Mouse (Mus musculus): ENCODE results near the gene Exoc3l4. TPM values are rescaled to one million over a fixed set of nuclear protein-coding genes. Genes with fewer than 3 reads are reported as not detected.

The Exoc3l4 gene
- total and polyA plus RNA-seq, 3 experiments: 0.27 TPM; not detected in 2

DNA sequence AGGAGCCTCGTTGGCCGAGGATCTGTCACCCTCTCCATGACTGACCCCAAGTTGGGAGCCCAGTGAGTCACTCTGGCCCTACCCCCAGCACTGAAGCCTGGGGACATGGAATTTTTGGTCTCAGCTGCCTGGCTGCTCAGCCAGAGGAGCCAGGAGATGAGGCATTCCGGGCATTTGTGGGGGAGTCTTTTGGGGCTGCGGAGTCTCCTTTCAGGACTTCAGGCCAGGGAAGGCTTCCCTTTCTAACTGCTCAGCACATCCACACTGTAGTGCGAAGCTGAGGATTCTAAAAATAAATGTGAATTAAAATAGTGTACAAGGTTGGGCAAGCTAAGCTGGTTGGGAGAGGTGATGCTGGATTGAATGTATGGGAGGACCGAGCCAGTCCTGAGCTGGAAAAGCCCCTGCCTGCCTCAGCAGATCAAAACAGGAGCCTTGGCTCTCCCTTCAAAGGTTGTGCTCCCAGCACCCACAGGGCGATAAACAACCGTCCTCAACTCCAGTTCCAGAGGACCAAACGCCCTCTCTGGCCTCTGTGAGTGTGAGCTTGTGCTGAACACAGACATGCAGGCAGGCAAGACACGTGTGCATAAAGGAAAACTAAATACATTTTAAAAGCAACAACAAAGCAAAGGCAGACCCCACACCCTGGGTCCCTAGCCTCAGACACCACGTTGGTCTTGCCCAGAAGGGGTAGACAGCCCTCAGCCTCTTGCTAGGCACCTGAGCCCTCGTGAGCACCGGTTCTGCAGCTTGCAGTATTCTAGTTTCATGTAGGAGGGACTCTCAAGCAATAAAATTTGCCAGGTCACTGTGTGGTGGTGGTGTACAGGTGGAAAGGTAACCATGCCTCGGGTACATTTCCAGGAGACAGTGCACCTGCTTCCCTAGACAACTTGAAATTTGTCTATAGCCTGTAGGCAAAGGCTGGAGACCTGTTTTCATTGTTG lies 14.3 kb downstream of the Exoc3l4 start:
- TF ChIP-seq CTCF (IDR thresholded peaks at IDR 0.05; ENCODE audit: low read depth, low read length): no peak
- TF ChIP-seq POLR2AphosphoS5 (IDR thresholded peaks at IDR 0.05; ENCODE audit: insufficient replicate concordance, low read depth, low read length): no peak
- DNase-seq (ENCODE audit: low spot score) (no peak), ATAC-seq (ENCODE audit: extremely low read depth, insufficient number of reproducible peaks, low FRiP score, poor library complexity, severe bottlenecking) (no peak)
- Histone ChIP-seq H3K27me3 (ENCODE audit: insufficient read depth, low read length) (peaks cover 6% of the 10 kb centered on the region; the same call in 1 of the 2 replicates), H3K9me3 (replicated peaks) (peaks cover 4% of the 10 kb centered on the region; the same call in 1 of the 2 replicates), H3K4me3 (ENCODE audit: low read depth, low read length) (peak overlapping the region; percentile 40; the same call in 1 of the 2 replicates), H3K4me1 (ENCODE audit: insufficient read depth, low read depth, low read length) (peaks cover 83% of the 10 kb centered on the region), H3K36me3 (replicated peaks) (no peaks in the 10 kb centered on the region)

DNA sequence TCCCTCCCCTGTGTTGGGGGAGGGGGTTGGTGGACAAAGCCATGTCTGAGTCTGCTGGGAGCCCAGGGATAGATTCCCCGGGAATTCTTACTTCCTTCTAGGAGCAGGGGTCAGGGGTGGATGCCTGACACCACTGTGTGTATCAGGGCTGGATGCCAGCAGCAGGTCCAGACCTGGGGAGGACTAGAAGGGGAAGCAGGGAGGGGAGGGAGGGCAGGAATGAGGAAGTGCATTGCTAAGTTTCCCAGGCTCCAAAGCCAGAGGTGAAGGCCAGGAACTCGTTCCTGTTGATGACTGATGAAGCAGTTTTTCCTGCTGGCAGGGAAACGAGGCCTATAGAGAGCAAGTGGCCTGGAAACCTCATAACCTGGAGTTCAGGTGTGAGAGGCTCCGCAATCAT lies 15.3 kb downstream of the Exoc3l4 start:
- H3K27me3 ChIP-seq (ENCODE audit: insufficient read depth, low read length): peaks cover 6% of the 10 kb centered on the region; the same call in 1 of the 2 replicates
- ATAC-seq (ENCODE audit: extremely low read depth, insufficient number of reproducible peaks, low FRiP score, poor library complexity, severe bottlenecking): no peak
- DNase-seq (ENCODE audit: low spot score): no peak
- H3K4me1 ChIP-seq (ENCODE audit: insufficient read depth, low read depth, low read length): peaks cover 88% of the 10 kb centered on the region
- no peak for TF ChIP-seq CTCF (IDR thresholded peaks at IDR 0.05; ENCODE audit: low read depth, low read length)
- TF ChIP-seq POLR2AphosphoS5 (IDR thresholded peaks at IDR 0.05; ENCODE audit: insufficient replicate concordance, low read depth, low read length): no peak
- no peaks in the 10 kb centered on the region for H3K36me3 ChIP-seq (replicated peaks)
- H3K9me3 ChIP-seq (replicated peaks): peaks cover 4% of the 10 kb centered on the region; the same call in 1 of the 2 replicates
- no peak overlapping the region for H3K4me3 ChIP-seq (ENCODE audit: low read depth, low read length)

GRCm38 (mm10) chr12:111432751-111433331 lies 16.0 kb downstream of the Exoc3l4 start:
- Histone ChIP-seq H3K9me3 (replicated peaks) (peaks cover 4% of the 10 kb centered on the region; the same call in 1 of the 2 replicates), H3K4me3 (ENCODE audit: low read depth, low read length) (no peak overlapping the region), H3K4me1 (ENCODE audit: insufficient read depth, low read depth, low read length) (peaks cover 96% of the 10 kb centered on the region), H3K27me3 (ENCODE audit: insufficient read depth, low read length) (peaks cover 6% of the 10 kb centered on the region; the same call in 1 of the 2 replicates), H3K36me3 (replicated peaks) (no peaks in the 10 kb centered on the region)
- DNase-seq (ENCODE audit: low spot score): no peak
- TF ChIP-seq POLR2AphosphoS5 (IDR thresholded peaks at IDR 0.05; ENCODE audit: insufficient replicate concordance, low read depth, low read length) (no peak), TAL1 (conservative IDR thresholded peaks at IDR 0.05; ENCODE audit: low read depth, low read length) (no peak), CTCF (IDR thresholded peaks at IDR 0.05; ENCODE audit: low read depth, low read length) (no peak), GATA2 (IDR thresholded peaks at IDR 0.05; ENCODE audit: borderline replicate concordance, low read depth, low read length) (no peak), GATA1 (IDR thresholded peaks at IDR 0.05; ENCODE audit: borderline replicate concordance, low read length) (no peak)
- ATAC-seq (ENCODE audit: extremely low read depth, insufficient number of reproducible peaks, low FRiP score, poor library complexity, severe bottlenecking): no peak

- Histone ChIP-seq H3K36me3 (replicated peaks) (no peaks in the 10 kb centered on the region), H3K4me1 (ENCODE audit: insufficient read depth, low read depth, low read length) (peaks cover 100% of the 10 kb centered on the region), H3K9me3 (replicated peaks) (peaks cover 4% of the 10 kb centered on the region; the same call in 1 of the 2 replicates), H3K27me3 (ENCODE audit: insufficient read depth, low read length) (peaks cover 5% of the 10 kb centered on the region; the same call in 1 of the 2 replicates), H3K4me3 (ENCODE audit: low read depth, low read length) (peak overlapping the region; percentile 60; the same call in 1 of the 2 replicates)
- no peak for DNase-seq (ENCODE audit: low spot score)
- ATAC-seq (ENCODE audit: extremely low read depth, insufficient number of reproducible peaks, low FRiP score, poor library complexity, severe bottlenecking): no peak
- TF ChIP-seq POLR2AphosphoS5 (IDR thresholded peaks at IDR 0.05; ENCODE audit: insufficient replicate concordance, low read depth, low read length) (no peak), CTCF (IDR thresholded peaks at IDR 0.05; ENCODE audit: low read depth, low read length) (no peak), GATA1 (IDR thresholded peaks at IDR 0.05; ENCODE audit: borderline replicate concordance, low read length) (no peak), TAL1 (conservative IDR thresholded peaks at IDR 0.05; ENCODE audit: low read depth, low read length) (no peak), GATA2 (IDR thresholded peaks at IDR 0.05; ENCODE audit: borderline replicate concordance, low read depth, low read length) (no peak)
Measured at GRCm38 (mm10) chr12:111434164-111434744, 17.4 kb downstream of the Exoc3l4 start.

DNA sequence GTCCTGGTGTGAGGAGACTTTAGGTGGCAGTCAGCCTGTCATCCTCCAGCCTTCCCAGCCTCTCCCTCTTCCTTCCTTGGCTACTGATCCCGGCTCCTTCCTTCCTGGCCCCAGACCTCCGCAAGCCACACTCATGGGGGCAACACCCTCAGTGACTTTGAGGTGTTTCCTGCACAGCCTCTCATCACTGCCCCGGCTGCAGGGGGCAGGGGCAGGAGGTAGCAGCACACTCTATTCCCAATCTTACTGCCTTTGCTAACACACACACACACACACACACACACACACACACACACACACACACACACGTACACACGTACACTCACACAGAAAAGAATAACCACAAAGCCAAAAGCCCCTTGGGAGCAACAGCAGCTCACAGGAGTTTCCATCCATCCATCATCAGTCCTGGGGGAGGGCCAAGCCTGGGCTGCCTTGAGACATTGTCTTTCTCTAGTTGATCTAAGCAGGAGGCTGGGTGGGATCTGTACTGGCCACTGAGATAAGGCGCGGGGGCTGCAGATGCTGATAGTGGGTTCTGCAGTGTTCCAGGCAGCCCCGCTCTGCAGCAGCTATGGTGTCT lies 18.0 kb downstream of the Exoc3l4 start:
- peak; percentile 84 for DNase-seq (ENCODE audit: low spot score)
- Histone ChIP-seq H3K4me3 (ENCODE audit: low read depth, low read length) (peak overlapping the region; percentile 60; the same call in 1 of the 2 replicates), H3K4me1 (ENCODE audit: insufficient read depth, low read depth, low read length) (peaks cover 100% of the 10 kb centered on the region), H3K9me3 (replicated peaks) (no peaks in the 10 kb centered on the region), H3K36me3 (replicated peaks) (no peaks in the 10 kb centered on the region), H3K27me3 (ENCODE audit: insufficient read depth, low read length) (no peaks in the 10 kb centered on the region)
- peak; percentile 81 for ATAC-seq (ENCODE audit: extremely low read depth, insufficient number of reproducible peaks, low FRiP score, poor library complexity, severe bottlenecking)
- TF ChIP-seq GATA1 (IDR thresholded peaks at IDR 0.05; ENCODE audit: borderline replicate concordance, low read length) (no peak), GATA2 (IDR thresholded peaks at IDR 0.05; ENCODE audit: borderline replicate concordance, low read depth, low read length) (peak; percentile 73; the same call in 1 of the 2 replicates), TAL1 (conservative IDR thresholded peaks at IDR 0.05; ENCODE audit: low read depth, low read length) (peak; percentile 94)

DNA sequence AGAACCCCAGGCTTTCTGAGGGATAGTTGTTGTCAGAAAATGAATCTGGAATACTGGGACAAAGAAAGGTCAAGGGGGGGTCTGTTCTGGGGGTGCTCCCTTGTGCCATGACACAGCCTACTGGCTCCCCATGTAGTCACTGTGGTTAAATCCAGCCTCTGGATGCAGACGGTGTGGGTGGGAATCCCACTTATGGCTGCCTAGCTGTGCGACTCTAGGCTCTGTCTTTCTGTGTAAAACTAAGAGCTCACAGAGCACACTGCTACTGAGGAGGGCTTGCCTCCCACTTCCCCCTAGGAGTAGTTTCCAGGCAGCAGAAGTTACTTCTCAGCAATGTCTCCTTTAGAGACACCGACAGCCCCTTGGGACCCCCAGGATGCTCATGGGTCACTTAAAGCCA lies 19.4 kb downstream of the Exoc3l4 start:
- H3K27me3 ChIP-seq (ENCODE audit: insufficient read depth, low read length): no peaks in the 10 kb centered on the region
- TF ChIP-seq POLR2AphosphoS5 (IDR thresholded peaks at IDR 0.05; ENCODE audit: insufficient replicate concordance, low read depth, low read length) (no peak), TAL1 (conservative IDR thresholded peaks at IDR 0.05; ENCODE audit: low read depth, low read length) (no peak), CTCF (IDR thresholded peaks at IDR 0.05; ENCODE audit: low read depth, low read length) (no peak), GATA2 (IDR thresholded peaks at IDR 0.05; ENCODE audit: borderline replicate concordance, low read depth, low read length) (no peak), GATA1 (IDR thresholded peaks at IDR 0.05; ENCODE audit: borderline replicate concordance, low read length) (no peak)
- H3K9me3 ChIP-seq (replicated peaks): peaks cover 3% of the 10 kb centered on the region
- ATAC-seq (ENCODE audit: extremely low read depth, insufficient number of reproducible peaks, low FRiP score, poor library complexity, severe bottlenecking) (no peak), DNase-seq (ENCODE audit: low spot score) (no peak)
- H3K4me3 ChIP-seq (ENCODE audit: low read depth, low read length): no peak overlapping the region
- no peaks in the 10 kb centered on the region for H3K36me3 ChIP-seq (replicated peaks)
- peaks cover 91% of the 10 kb centered on the region for H3K4me1 ChIP-seq (ENCODE audit: insufficient read depth, low read depth, low read length)
